Mouse (Mus musculus) heart, embryonic 16.5 days (tissue): ENCODE results near the gene Gpm6b. TPM values are rescaled to one million over a fixed set of nuclear protein-coding genes. Genes with fewer than 3 reads are reported as not detected.

Experiments
- ATAC-seq: fragments of 200-750 bp; cut with Nextera tagmentation; replicated peaks from 2 replicates; pipeline ENCODE4 v1.8.0; 2017; ENCODE audit warnings: moderate number of reproducible peaks; ENCODE audit not compliant: insufficient read depth, low FRiP score; ENCODE audit errors: extremely low read depth
- H3K27ac ChIP-seq: fragments of 300-500 bp; sonication (generic); 2 replicates; pipeline ENCODE4 v1.5.1; 2014; ENCODE audit warnings: mild to moderate bottlenecking, low read length, control low read depth, moderate library complexity
- H3K27me3 ChIP-seq: fragments of 300-500 bp; sonication (generic); 2 replicates; pipeline ENCODE4 v1.6.1; 2014; ENCODE audit warnings: low read length, mixed read lengths; ENCODE audit not compliant: control insufficient read depth, insufficient read depth
- H3K36me3 ChIP-seq: fragments of 300-500 bp; sonication (generic); 2 replicates; pipeline ENCODE4 v1.6.1; 2014; ENCODE audit not compliant: control insufficient read depth, insufficient read depth
- H3K4me1 ChIP-seq: fragments of 300-500 bp; sonication (generic); 2 replicates; pipeline ENCODE4 v1.6.1; 2014; ENCODE audit warnings: low read length, mixed read lengths; ENCODE audit not compliant: control insufficient read depth, insufficient read depth
- H3K4me2 ChIP-seq: fragments of 300-500 bp; sonication (generic); 2 replicates; pipeline ENCODE4 v1.6.1; 2014; ENCODE audit warnings: low read depth, mild to moderate bottlenecking, control low read depth, low read length
- H3K4me3 ChIP-seq: fragments of 300-500 bp; sonication (generic); 2 replicates; pipeline ENCODE4 v1.5.1; 2014; ENCODE audit warnings: mild to moderate bottlenecking, control low read depth, low read length
- H3K9ac ChIP-seq: fragments of 300-500 bp; sonication (generic); 2 replicates; pipeline ENCODE4 v1.6.1; 2014; ENCODE audit warnings: low read length, control low read depth
- H3K9me3 ChIP-seq: fragments of 300-500 bp; sonication (generic); replicated peaks from 2 replicates; pipeline ENCODE4 v1.6.1; 2016; ENCODE audit warnings: low read length; ENCODE audit not compliant: control insufficient read depth
- WGBS: fragments of 180-500 bp; shearing (Covaris S2); extraction: QIAGEN DNeasy Blood & Tissue Kit; methylation state at CpG from one replicate; pipeline ENCODE4 v1.1.7; 2014; 5-methylcytosine and 5-hydroxymethylcytosine counted together
- polyA plus RNA-seq: library from polyadenylated mRNA; unstranded; fragments of >200 nt; fragmentation: Nextera tagmentation; extraction: Ambion mirVana; gene quantifications from 2 replicates; pipeline ENCODE4 v1.2.1, GENCODE M21; 2015

Gpm6b gene
- polyA plus RNA-seq, 1 experiment from 2014 or later: 6.5 TPM

- no peaks in the 10 kb centered on the region for H3K36me3 ChIP-seq
- H3K9ac ChIP-seq: no peak overlapping the region
- H3K27me3 ChIP-seq: no peaks in the 10 kb centered on the region; the same call in 1 of the 2 replicates
- H3K27ac ChIP-seq: no peak overlapping the region
- no peaks in the 10 kb centered on the region for H3K9me3 ChIP-seq
- no peak for ATAC-seq
- 70% methylated on average over 3 of the region's 3 CpGs for WGBS
- no peak overlapping the region for H3K4me2 ChIP-seq
- H3K4me1 ChIP-seq: no peaks in the 10 kb centered on the region
- H3K4me3 ChIP-seq: no peak overlapping the region
Observed at GRCm38 (mm10) chrX:166229750-166230149, 9.0 kb upstream of the Gpm6b start.

GRCm38 (mm10) chrX:166230515-166231267, 8.0 kb upstream of the Gpm6b start:
- 86% methylated on average over 6 of the region's 6 CpGs for whole genome bisulfite sequencing
- H3K4me3 ChIP-seq: no peak overlapping the region
- no peaks in the 10 kb centered on the region for H3K4me1 ChIP-seq
- H3K27me3 ChIP-seq: no peaks in the 10 kb centered on the region; the same call in 1 of the 2 replicates
- no peak overlapping the region for H3K27ac ChIP-seq
- no peak overlapping the region for H3K9ac ChIP-seq
- ATAC-seq: no peak
- H3K36me3 ChIP-seq: no peaks in the 10 kb centered on the region
- H3K4me2 ChIP-seq: no peak overlapping the region
- no peaks in the 10 kb centered on the region for H3K9me3 ChIP-seq

DNA sequence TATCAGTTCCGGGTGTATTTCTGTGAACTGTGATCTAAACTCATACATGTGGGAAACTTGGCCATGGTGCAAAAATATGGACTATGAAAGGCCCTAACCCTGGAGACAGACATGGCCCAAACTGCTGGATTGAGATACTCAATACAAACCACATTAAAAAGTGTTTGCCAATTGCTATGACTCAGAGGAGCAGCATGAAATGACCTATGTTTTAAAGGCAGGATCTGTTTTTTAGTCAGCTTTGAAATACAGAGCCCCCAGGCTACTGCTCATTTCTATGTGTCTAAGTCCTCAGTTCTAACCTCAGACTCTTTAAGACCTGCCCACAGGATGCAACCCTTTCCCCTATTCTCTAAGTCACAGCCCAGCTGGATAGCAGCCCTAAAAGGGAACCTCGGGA, 2.6 kb upstream of the Gpm6b start:
- Histone ChIP-seq H3K9me3 (no peaks in the 10 kb centered on the region), H3K36me3 (no peaks in the 10 kb centered on the region), H3K4me3 (no peak overlapping the region), H3K4me2 (no peak overlapping the region), H3K27me3 (peaks cover 10% of the 10 kb centered on the region), H3K9ac (no peak overlapping the region), H3K27ac (no peak overlapping the region), H3K4me1 (0 out of 2 replicates have a peak, but pooled peaks cover 2% of the 10 kb centered on the region)
- ATAC-seq: no peak
- 33% methylated on average over 2 of the region's 2 CpGs for WGBS

DNA sequence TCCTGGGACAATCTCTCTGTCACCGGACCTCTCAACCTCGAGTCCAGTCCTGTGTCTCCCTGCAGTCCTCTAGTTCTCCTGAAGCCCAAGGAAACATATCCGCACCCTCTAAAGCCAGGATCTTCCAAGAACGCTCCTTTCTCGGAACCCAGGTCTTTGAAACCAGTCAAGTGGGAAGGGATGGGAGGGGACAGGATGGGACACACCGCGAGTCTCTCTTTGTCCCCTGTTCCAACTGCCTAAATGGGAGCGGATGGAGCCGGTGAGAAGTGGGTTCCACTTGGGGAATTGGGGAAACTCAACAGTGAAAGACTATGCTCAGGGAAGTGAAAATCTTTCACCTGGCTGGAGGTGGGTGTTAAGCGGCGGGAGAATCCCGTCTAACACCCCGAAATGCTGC, 809 bp downstream of the Gpm6b start:
- 0 out of 2 replicates have a peak, but pooled peaks cover 2% of the 10 kb centered on the region for H3K4me1 ChIP-seq
- no peaks in the 10 kb centered on the region for H3K36me3 ChIP-seq
- 17% methylated on average over 13 of the region's 13 CpGs for WGBS
- H3K9ac ChIP-seq: peak overlapping the region; percentile 62
- no peaks in the 10 kb centered on the region for H3K9me3 ChIP-seq
- no peak overlapping the region for H3K27ac ChIP-seq
- ATAC-seq: 0 out of 2 replicates have a peak, but pooled peaks have one; percentile 14
- H3K4me2 ChIP-seq: peak overlapping the region; percentile 97
- peak overlapping the region; percentile 59 for H3K4me3 ChIP-seq
- H3K27me3 ChIP-seq: peaks cover 10% of the 10 kb centered on the region

- Histone ChIP-seq H3K4me1 (0 out of 2 replicates have a peak, but pooled peaks cover 2% of the 10 kb centered on the region), H3K4me2 (no peak overlapping the region), H3K4me3 (no peak overlapping the region), H3K9me3 (no peaks in the 10 kb centered on the region), H3K27ac (no peak overlapping the region), H3K9ac (no peak overlapping the region), H3K27me3 (peaks cover 10% of the 10 kb centered on the region), H3K36me3 (no peaks in the 10 kb centered on the region)
- WGBS: 70% methylated on average over 7 of the region's 7 CpGs
- no peak for ATAC-seq
Observed at GRCm38 (mm10) chrX:166240751-166241150, 2.0 kb downstream of the Gpm6b start.

DNA sequence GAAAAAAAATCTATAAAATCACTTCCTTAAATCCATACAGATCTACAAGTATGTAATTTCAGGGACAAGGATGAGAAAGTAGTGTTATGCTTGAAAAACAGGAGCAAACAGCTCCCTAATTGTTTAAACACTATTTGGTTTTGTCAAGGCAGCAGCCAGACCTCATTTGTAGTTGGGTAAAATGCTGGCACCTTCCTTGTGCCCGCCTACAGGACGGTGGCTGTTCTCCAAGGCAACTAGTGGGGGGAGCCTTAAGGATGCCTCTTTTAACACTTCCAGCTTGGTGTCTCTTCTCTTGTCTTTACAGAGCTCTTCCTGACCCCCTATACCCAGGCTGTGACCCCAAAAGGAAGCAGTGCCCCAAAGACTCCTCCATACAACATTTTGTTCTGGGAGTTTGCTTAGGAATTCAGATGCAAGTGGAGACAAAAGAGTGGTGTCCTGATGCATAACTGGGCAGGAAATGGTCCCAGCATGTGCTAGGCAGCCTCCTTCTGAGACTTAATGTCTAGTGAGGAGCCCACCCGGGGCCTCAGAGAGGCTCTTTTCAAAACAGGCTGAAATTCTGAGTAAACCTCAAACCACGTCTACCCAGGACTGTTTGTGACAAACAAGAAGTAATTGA, 4.7 kb downstream of the Gpm6b start:
- Histone ChIP-seq H3K4me3 (no peak overlapping the region), H3K4me2 (no peak overlapping the region), H3K9me3 (no peaks in the 10 kb centered on the region), H3K36me3 (no peaks in the 10 kb centered on the region), H3K27ac (no peak overlapping the region), H3K4me1 (0 out of 2 replicates have a peak, but pooled peaks cover 2% of the 10 kb centered on the region), H3K9ac (no peak overlapping the region), H3K27me3 (peaks cover 6% of the 10 kb centered on the region; the same call in 1 of the 2 replicates)
- WGBS: 55% methylated on average over 4 of the region's 4 CpGs
- no peak for ATAC-seq

DNA sequence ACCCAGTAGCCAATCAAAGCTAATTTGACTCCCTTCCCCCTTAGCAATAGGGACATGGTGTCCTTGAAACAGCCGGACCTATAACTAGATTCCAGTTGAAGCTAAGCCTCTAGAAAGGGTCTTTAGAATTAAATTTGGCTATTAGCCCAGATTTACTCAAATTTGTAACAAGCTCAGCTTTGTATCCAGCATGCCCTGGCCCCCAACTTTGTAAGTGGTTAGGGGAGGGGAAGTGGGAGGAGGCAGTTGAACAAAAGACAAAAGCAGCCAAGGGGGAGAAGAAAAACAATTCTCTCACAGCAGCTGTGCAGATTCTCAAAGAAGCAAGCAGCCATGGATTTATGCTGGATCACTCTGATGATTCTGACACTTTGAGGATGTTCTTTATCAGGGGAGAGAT, 32.8 kb downstream of the Gpm6b start:
- Histone ChIP-seq H3K4me3 (no peak overlapping the region), H3K4me1 (no peaks in the 10 kb centered on the region), H3K27me3 (no peaks in the 10 kb centered on the region), H3K36me3 (no peaks in the 10 kb centered on the region), H3K9me3 (no peaks in the 10 kb centered on the region), H3K4me2 (no peak overlapping the region), H3K9ac (no peak overlapping the region), H3K27ac (no peak overlapping the region)
- 45% methylated on average over 1 of the region's 1 CpGs for WGBS
- no peak for ATAC-seq

GRCm38 (mm10) chrX:166272646-166273045, 33.9 kb downstream of the Gpm6b start:
- H3K4me1 ChIP-seq: no peaks in the 10 kb centered on the region
- no peak overlapping the region for H3K27ac ChIP-seq
- ATAC-seq: no peak
- no peak overlapping the region for H3K4me2 ChIP-seq
- no peaks in the 10 kb centered on the region for H3K36me3 ChIP-seq
- H3K9ac ChIP-seq: no peak overlapping the region
- WGBS: 82% methylated on average over 6 of the region's 6 CpGs
- H3K4me3 ChIP-seq: no peak overlapping the region
- no peaks in the 10 kb centered on the region for H3K27me3 ChIP-seq
- no peaks in the 10 kb centered on the region for H3K9me3 ChIP-seq

- Histone ChIP-seq H3K4me1 (no peaks in the 10 kb centered on the region), H3K36me3 (no peaks in the 10 kb centered on the region), H3K4me2 (no peak overlapping the region), H3K9me3 (no peaks in the 10 kb centered on the region), H3K27me3 (no peaks in the 10 kb centered on the region), H3K9ac (no peak overlapping the region), H3K27ac (no peak overlapping the region), H3K4me3 (no peak overlapping the region)
- WGBS: 88% methylated on average over 1 of the region's 1 CpGs
- ATAC-seq: no peak
Observed at GRCm38 (mm10) chrX:166279861-166280260, 41.1 kb downstream of the Gpm6b start.
